Mouse (Mus musculus) common myeloid progenitor, adult 5-6 weeks (primary cell): ENCODE data around the gene Nfe2. TPM values are rescaled to one million over a fixed set of nuclear protein-coding genes. Genes with fewer than 3 reads are reported as not detected.
A peak's percentile ranks its signal among the peaks of the same experiment; 100 is the strongest.

Experiments used
- ATAC-seq: replicated peaks from 2 replicates; pipeline ENCODE4 v1.8.0; 2016; ENCODE audit warnings: low read depth, mild to moderate bottlenecking, moderate TSS enrichment, inconsistent platforms; ENCODE audit not compliant: poor library complexity, severe bottlenecking
- total RNA-seq: library from RNA; stranded (forward); fragments of 200-1000, 187-1606 nt; gene quantifications from 2 replicates; pipeline ENCODE4 v1.2.3, GENCODE M21; 2017

Nfe2 gene
- total RNA-seq, 1 experiment from 2014 or later: 135 TPM

DNA sequence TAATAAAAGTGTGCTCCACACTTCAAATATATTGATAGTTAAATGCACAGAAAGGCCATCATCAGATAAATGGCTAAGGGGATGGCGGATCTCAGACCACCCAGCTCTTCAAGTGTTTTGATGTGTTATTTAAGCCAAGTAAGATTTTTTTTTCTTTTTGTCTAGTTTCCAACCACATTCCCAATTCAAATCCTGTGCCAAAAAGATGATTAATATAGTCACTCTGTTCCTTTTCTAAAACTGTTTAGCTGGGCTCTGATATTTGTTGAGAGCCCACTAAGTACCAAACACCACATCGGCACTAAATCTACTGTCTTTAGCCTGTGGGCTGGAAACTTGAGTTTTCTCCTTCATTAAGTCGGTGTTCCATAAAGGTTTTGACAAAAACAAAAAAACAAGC lies 31.2 kb downstream of the Nfe2 start:
- ATAC-seq: no peak

DNA sequence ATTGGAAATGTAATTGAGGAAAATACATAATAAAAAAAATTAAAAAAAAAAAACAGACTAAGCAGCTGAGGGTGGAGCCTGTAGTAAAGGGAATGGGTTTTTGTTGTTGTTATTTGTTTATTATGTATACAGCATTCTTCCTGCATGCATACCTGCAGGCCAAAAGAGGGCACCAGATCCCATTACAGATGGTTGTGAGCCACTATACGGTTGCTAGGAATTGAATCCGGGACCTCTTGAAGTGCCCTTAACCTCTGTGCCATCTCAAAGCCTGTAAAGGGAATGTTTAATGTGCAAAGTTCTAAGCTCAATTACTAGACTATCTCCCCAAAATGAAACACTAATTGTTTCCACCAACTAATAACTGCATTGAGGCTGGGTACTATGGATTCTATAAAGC lies 34.0 kb downstream of the Nfe2 start:
- ATAC-seq: no peak

GRCm38 (mm10) chr15:103221386-103221785 lies 36.8 kb downstream of the Nfe2 start:
- 0 out of 2 replicates have a peak, but pooled peaks have one; percentile 18 for ATAC-seq

DNA sequence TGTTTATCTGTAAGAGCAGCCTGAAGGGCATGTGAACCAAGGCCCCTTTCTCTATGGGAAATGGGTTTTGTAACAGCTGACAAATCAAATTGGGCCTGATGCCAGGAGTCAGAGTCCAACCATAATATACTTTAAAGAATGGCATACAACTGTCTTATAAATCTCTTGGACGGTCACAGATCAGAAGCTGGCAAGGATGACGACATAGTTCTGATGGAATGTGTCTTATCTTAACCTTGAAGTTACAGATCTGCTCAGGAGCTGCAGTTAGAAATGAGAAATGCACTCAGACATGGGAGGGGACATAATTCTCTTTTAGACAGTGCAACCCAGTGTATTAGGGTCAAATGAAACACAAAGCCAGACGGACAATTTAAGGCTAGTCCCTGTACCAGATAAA lies 37.4 kb downstream of the Nfe2 start:
- ATAC-seq: no peak

DNA sequence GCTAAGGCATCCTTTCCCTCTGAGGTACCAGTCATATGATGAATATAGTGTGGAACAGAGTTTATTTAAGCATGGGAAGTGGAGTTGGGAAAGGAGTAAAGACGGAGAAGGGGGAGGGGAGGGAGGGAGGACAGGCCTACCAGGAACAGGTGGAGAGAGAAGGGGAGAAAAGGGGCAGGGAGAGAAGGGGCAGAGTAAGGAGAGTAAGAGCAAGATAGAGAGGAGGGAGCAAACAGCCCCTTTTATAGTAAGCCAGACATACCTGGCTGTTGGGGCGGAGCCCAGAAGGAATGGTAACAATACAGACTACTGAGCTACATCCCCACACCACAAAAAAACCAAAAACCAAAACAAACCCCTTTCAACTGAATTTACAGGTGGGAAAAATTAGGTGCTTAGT lies 42.2 kb downstream of the Nfe2 start:
- no peak for ATAC-seq

DNA sequence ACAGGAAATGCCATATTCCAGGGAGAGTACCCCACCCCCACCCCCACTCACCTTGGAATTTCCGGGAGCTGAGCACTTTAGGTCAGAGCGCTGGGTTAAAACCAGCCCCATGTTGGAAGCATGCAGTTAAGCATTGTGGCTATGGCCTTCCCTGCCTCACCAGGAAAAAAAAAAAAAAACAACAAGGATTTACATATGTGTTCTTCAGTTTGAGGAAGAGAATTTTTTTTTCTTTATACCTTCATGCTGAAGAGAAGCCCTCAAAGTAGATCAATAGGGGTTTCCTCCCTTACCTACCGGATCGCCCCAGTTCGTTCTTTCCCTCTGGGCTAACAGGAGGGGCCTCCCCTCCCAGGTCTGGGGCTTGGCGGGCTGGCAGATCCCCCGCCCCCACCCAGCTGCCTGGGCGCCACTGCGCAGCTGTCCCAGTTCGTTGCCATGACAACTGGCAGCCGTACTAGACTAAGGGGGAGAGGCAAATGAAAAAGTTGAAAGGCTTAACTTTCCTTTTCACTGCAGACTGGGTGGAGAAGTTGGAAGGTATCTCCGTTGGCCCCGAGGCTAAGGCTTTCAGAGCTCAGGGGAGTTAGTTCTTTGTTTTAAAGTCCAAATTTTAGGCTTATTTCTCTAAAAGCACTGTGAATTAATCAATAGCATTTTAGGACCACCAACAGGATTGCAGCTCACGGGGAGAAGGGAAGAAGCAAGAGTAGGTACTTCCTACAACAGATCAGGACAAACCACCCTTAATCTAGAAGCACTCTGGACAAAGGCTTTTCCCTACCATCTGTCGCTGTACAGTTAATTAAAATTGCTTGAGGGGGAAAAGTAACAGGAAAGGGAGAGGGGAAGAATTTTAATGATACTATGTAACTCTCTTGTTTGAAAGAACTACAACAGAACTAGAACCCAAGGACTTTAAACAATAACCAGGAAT lies 43.0 kb downstream of the Nfe2 start:
- ATAC-seq: peak; percentile 91

DNA sequence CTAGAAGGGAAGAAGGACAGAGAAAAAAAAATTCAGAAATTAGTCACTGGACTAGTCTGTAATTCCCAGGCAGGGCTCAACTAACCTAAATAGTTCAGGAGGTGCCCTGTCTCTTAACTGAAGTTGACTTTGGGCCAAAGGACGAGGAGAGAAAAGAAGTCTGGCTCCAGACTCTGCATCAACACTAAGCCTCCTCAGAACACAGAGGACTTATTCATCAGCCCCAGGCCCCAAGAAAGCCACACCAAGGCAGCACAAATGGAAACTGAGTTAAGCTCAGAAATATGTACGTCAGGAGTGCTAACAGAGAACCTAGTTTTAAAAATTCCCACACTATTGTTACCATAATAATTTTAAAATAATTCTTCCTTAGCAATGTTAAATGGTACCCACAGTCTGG lies 44.1 kb downstream of the Nfe2 start:
- ATAC-seq: no peak

DNA sequence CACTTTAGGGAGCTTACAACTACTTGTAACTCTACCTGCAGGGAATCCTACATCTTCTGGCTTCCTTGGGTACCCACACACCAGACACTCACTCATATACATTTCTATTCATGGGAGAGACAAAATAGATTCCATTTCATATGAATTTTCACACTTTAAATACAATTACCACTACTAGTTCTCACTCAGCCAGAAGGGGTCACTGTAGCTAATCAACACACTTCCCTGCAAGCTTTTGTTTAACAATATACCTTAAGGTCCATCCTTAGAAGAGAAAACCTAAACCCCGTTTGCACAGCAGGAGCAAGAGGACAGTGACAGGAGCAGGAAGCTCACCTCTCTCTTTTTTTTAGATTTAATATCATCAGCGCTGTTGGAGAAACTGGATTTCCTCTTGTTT lies 53.0 kb downstream of the Nfe2 start:
- no peak for ATAC-seq

DNA sequence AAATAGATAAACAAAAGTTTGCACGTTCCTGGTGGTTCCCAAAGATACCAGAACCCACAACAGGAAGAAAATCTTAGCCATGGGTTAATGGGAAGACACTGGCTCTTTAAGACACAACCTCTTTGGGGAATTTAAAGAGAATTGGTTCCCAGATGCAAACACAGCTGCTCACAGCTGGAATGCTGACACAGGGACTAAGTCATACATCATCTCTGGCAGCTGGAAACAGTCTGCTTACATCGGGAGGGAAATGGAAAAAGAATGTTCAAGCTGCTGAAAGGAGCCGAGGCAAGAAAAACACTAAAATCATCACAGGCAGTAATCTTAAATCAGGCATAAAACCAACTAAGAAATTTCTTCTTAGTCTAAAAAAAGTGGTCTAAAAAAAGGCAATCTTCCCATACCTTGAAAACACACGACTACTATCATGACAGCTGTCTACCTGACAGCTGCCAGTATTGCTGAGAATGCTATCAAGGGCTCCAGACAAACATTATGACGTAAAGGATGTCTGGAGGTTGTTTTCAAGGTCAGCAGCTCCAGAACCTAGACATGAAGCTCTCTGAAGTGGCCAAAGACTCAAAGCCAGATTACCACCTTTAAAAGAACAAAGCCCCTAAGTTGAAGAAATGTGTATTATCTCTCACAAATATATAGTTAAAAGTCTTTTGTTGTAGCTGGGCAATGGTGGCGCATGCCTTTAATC lies 56.0 kb downstream of the Nfe2 start:
- ATAC-seq: no peak

Other genes starting within 250 kb of the Nfe2 start
- not detected in 2 replicates for gene Hoxc4, start 239.5 kb downstream of the Nfe2 start, total RNA-seq
- 4.2 and 4.9 TPM in 2 replicates for gene Smug1, start 91.3 kb downstream of the Nfe2 start, total RNA-seq
- 248 and 261 TPM in 2 replicates for gene Cbx5, start 18.6 kb downstream of the Nfe2 start, total RNA-seq
- 1,831 and 1,833 TPM in 2 replicates for gene Hnrnpa1, start 18.0 kb downstream of the Nfe2 start, total RNA-seq
- 53.8 and 55.5 TPM in 2 replicates for gene Copz1, start 14.3 kb upstream of the Nfe2 start, total RNA-seq
- gene Gpr84, start 52.2 kb upstream of the Nfe2 start, total RNA-seq: not detected in 2 replicates
- 3.9 and 6.0 TPM in 2 replicates for gene Zfp385a, start 81.7 kb upstream of the Nfe2 start, total RNA-seq
- 13.4 and 17.7 TPM in 2 replicates for gene Itga5, start 108.4 kb upstream of the Nfe2 start, total RNA-seq
- gene Gtsf1, start 172.1 kb upstream of the Nfe2 start, total RNA-seq: not detected in 2 replicates
- not detected in 2 replicates for gene Gtsf2, start 190.1 kb upstream of the Nfe2 start, total RNA-seq
- gene Nckap1l, start 195.4 kb upstream of the Nfe2 start, total RNA-seq: 86.4 and 101 TPM in 2 replicates
- 0.19 and 2.2 TPM in 2 replicates for gene Pde1b, start 244.6 kb upstream of the Nfe2 start, total RNA-seq